Mouse (Mus musculus) spleen, adult 10 weeks (tissue): ENCODE results near the gene Slc3a1. TPM values are rescaled to one million over a fixed set of nuclear protein-coding genes. Genes with fewer than 3 reads are reported as not detected.

ENCODE experiments used
- polyA plus RNA-seq: library from polyadenylated mRNA; stranded (reverse); fragments of 350-450 nt; fragmentation: Illumina TruSeq; extraction: RNeasy Lipid Tissue Mini Kit (QIAGEN cat#74804); gene quantifications from one replicate; pipeline ENCODE4 v1.2.3, GENCODE M21; 2015; ENCODE audit warnings: low replicate concordance; ENCODE audit not compliant: insufficient read depth

Gene Slc3a1
- polyA plus RNA-seq = 0.88 TPM

DNA sequence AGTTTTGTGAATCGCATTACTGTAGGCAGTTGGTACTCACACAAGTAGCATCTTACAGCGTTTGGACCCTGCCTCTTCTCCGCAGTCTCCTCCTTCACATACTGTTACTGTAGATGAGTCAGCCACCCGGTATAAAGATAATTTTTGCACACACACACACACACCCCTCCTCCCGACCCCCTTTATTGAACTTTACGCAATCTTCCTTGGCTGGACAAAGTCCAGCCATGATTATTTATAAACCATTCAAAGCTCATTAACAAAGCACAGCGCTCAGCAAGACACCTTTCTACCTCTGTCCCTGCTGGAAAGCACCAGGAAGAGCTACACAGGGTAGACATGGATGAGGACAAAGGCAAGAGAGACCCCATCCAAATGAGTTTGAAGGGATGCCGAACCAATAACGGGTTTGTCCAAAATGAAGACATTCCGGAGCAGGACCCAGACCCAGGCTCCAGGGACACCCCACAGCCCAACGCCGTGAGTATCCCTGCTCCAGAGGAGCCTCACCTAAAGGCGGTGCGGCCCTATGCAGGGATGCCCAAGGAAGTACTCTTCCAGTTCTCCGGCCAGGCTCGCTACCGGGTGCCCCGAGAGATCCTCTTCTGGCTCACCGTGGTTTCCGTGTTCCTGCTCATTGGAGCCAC is at the start of gene Slc3a1:
Slc3a1 (plus strand) TSS at position 284 of the 647 bp plus-strand sequence.

DNA sequence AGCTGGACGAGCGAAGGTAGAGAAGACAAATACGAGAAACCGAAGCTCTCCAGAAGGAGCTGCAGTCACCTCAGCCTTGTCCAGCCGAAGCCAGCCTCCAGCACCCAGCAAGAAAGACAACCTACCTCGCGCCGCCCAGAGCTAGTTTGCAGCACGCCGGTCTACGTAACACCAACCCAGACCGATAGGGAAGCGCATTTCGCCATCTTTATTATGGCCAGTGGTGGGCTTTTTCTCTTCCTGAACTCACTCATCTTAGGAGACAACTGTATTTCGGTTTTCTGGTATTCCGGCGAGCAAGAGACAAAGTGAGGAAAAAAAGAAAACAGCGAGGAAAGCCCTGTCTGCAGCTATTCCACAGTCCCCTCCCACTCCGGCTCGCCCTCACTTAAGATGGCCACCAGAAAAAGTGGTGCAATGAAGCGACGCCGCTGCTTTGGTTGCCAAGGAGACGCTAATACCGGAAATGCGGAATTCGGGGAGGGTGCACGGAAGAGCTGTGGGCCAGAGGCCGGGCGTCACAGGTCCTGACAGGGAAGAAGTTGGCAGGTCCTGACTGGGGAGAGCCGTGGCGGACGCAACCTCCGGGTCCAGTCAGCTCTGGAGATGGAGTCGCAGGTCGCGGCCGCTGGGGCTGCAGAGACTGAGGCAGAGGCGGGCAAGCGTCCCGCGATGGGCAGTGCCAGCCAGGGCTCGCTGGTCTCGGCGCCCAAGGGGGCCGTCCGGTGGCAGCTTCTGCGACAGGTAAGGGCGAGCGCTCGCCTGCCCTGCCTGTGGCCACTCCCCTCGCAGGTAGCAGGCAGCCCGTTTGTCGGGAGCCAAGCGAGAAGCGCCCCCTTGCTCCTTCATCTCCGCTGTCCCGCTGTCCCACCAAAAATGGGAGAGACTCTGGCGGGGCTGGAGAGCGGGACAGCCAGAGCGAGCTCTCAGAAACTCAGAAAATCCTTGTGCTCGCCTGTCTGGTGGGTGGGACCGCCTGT is 62.2 kb downstream of the Slc3a1 start, which contains the start of the genes Prepl and Camkmt:
Prepl (minus strand) TSS at position 122 of the 980 bp plus-strand sequence.
Camkmt (plus strand) TSS at position 433 of the 980 bp plus-strand sequence.

Other genes starting within 250 kb of the Slc3a1 start
- gene Lrpprc, start 237.6 kb upstream of the Slc3a1 start, polyA plus RNA-seq = 38.3 TPM
- gene Ppm1b, start 71.6 kb upstream of the Slc3a1 start, polyA plus RNA-seq = 97.8 TPM
- gene Prepl, start 61.9 kb downstream of the Slc3a1 start, polyA plus RNA-seq = 33.7 TPM
- 7.4 TPM for gene Camkmt, start 62.2 kb downstream of the Slc3a1 start, polyA plus RNA-seq